Mouse (Mus musculus) embryonic facial prominence, embryonic 12.5 days (tissue): ENCODE data around the gene Fam118b. TPM values are rescaled to one million over a fixed set of nuclear protein-coding genes. Genes with fewer than 3 reads are reported as not detected.

Source experiments
- ATAC-seq: fragments of 200-750 bp; cut with Nextera tagmentation; 2 replicates; pipeline ENCODE4 v1.8.0; 2017; ENCODE audit not compliant: insufficient number of reproducible peaks, insufficient read depth, low FRiP score, low TSS enrichment
- H3K27ac ChIP-seq: fragments of 300-500 bp; sonication (generic); 2 replicates; pipeline ENCODE4 v1.5.1; 2016; ENCODE audit warnings: mild to moderate bottlenecking
- H3K27me3 ChIP-seq: fragments of 300-500 bp; sonication (generic); 2 replicates; pipeline ENCODE4 v1.6.1; 2016; ENCODE audit warnings: mild to moderate bottlenecking, moderate library complexity
- H3K36me3 ChIP-seq: fragments of 300-500 bp; sonication (generic); 2 replicates; pipeline ENCODE4 v1.6.1; 2016; ENCODE audit warnings: mild to moderate bottlenecking
- H3K4me1 ChIP-seq: fragments of 300-500 bp; sonication (generic); 2 replicates; pipeline ENCODE4 v1.6.1; 2016
- H3K4me2 ChIP-seq: fragments of 300-500 bp; sonication (generic); replicated peaks from 2 replicates; pipeline ENCODE4 v1.6.1; 2016; ENCODE audit warnings: mild to moderate bottlenecking, moderate library complexity
- H3K4me3 ChIP-seq: fragments of 300-500 bp; sonication (generic); 2 replicates; pipeline ENCODE4 v1.5.1; 2016; ENCODE audit warnings: mild to moderate bottlenecking
- H3K9ac ChIP-seq: fragments of 300-500 bp; sonication (generic); 2 replicates; pipeline ENCODE4 v1.6.1; 2016; ENCODE audit warnings: mild to moderate bottlenecking, moderate library complexity
- H3K9me3 ChIP-seq: fragments of 300-500 bp; sonication (generic); 2 replicates; pipeline ENCODE4 v1.6.1; 2016; ENCODE audit warnings: mild to moderate bottlenecking, moderate library complexity
- WGBS: fragments of 180-500 bp; shearing (Covaris S2); methylation state at CpG from one replicate; pipeline ENCODE4 v1.1.7; 2016; 5-methylcytosine and 5-hydroxymethylcytosine counted together
- polyA plus RNA-seq: library from polyadenylated mRNA; unstranded; fragments of >200 nt; fragmentation: Nextera tagmentation; extraction: Ambion mirVana; gene quantifications from 2 replicates; pipeline ENCODE4 v1.2.1, GENCODE M21; 2016

Gene Fam118b
- polyA plus RNA-seq, 1 experiment from 2014 or later: 58.5 TPM

GRCm38 (mm10) chr9:35211573-35212511 lies 55.8 kb downstream of the Fam118b start:
- no peak for ATAC-seq
- no peaks in the 10 kb centered on the region for H3K27me3 ChIP-seq
- 0 out of 2 replicates have a peak overlapping the region, but pooled peaks have one; percentile 47 for H3K27ac ChIP-seq
- peaks cover 55% of the 10 kb centered on the region for H3K36me3 ChIP-seq
- H3K4me3 ChIP-seq: peak overlapping the region; percentile 71
- no peaks in the 10 kb centered on the region for H3K9me3 ChIP-seq
- peaks cover 16% of the 10 kb centered on the region; the same call in 1 of the 2 replicates for H3K4me1 ChIP-seq
- H3K9ac ChIP-seq: peak overlapping the region; percentile 80
- peak overlapping the region; percentile 80 for H3K4me2 ChIP-seq
- WGBS: 37% methylated on average over 26 of the region's 26 CpGs

GRCm38 (mm10) chr9:35210542-35211474 lies 56.8 kb downstream of the Fam118b start, which contains the start of gene Foxred1:
Gene Foxred1, minus strand, starts transcription at chr9:35211055.
- peaks cover 57% of the 10 kb centered on the region for H3K36me3 ChIP-seq
- ATAC-seq: peak; percentile 100
- peak within 1 kb of the TSS; percentile 80 for H3K4me2 ChIP-seq
- H3K4me3 ChIP-seq: peak within 1 kb of the TSS; percentile 71
- H3K9ac ChIP-seq: peak within 1 kb of the TSS; percentile 80
- 1% methylated on average over 72 of the region's 72 CpGs for WGBS
- H3K27me3 ChIP-seq: no peaks in the 10 kb centered on the region
- peak within 1 kb of the TSS; percentile 83 for H3K27ac ChIP-seq
- H3K9me3 ChIP-seq: no peaks in the 10 kb centered on the region
- peaks cover 16% of the 10 kb centered on the region; the same call in 1 of the 2 replicates for H3K4me1 ChIP-seq

- no peak overlapping the region for H3K4me3 ChIP-seq
- peaks cover 7% of the 10 kb centered on the region; the same call in 1 of the 2 replicates for H3K4me1 ChIP-seq
- no peaks in the 10 kb centered on the region for H3K27me3 ChIP-seq
- no peaks in the 10 kb centered on the region for H3K9me3 ChIP-seq
- no peak overlapping the region for H3K27ac ChIP-seq
- no peak overlapping the region for H3K4me2 ChIP-seq
- H3K9ac ChIP-seq: no peak overlapping the region
- 95% methylated on average over 2 of the region's 2 CpGs for WGBS
- peaks cover 41% of the 10 kb centered on the region for H3K36me3 ChIP-seq
- ATAC-seq: no peak
Observed at GRCm38 (mm10) chr9:35204421-35204820, 63.2 kb downstream of the Fam118b start.

GRCm38 (mm10) chr9:35203536-35203935 lies 64.1 kb downstream of the Fam118b start:
- Histone ChIP-seq H3K4me2 (no peak overlapping the region), H3K4me1 (peaks cover 7% of the 10 kb centered on the region; the same call in 1 of the 2 replicates), H3K36me3 (peaks cover 41% of the 10 kb centered on the region), H3K27me3 (no peaks in the 10 kb centered on the region), H3K27ac (no peak overlapping the region), H3K9me3 (no peaks in the 10 kb centered on the region), H3K9ac (no peak overlapping the region), H3K4me3 (no peak overlapping the region)
- no peak for ATAC-seq
- WGBS: 70% methylated on average over 3 of the region's 3 CpGs

- Histone ChIP-seq H3K9me3 (no peaks in the 10 kb centered on the region), H3K27ac (no peak overlapping the region), H3K9ac (no peak overlapping the region), H3K4me1 (peaks cover 7% of the 10 kb centered on the region; the same call in 1 of the 2 replicates), H3K4me2 (peak overlapping the region; percentile 73), H3K4me3 (peak overlapping the region; percentile 65), H3K36me3 (peaks cover 13% of the 10 kb centered on the region), H3K27me3 (no peaks in the 10 kb centered on the region)
- 69% methylated on average over 9 of the region's 9 CpGs for WGBS
- no peak for ATAC-seq
Observed at GRCm38 (mm10) chr9:35200529-35201060, 67.0 kb downstream of the Fam118b start.

GRCm38 (mm10) chr9:35199772-35200471 lies 67.7 kb downstream of the Fam118b start, which contains the start of the genes Srpr and Tirap:
Gene Srpr, plus strand, starts transcription at chr9:35200175.
Gene Tirap, minus strand, starts transcription at chr9:35200291.
- Histone ChIP-seq H3K4me3 (peak within 1 kb of the TSS; percentile 65), H3K27ac (peak within 1 kb of the TSS; percentile 46; the same call in 1 of the 2 replicates), H3K27me3 (no peaks in the 10 kb centered on the region), H3K9me3 (no peaks in the 10 kb centered on the region), H3K36me3 (peaks cover 6% of the 10 kb centered on the region), H3K4me2 (peak within 1 kb of the TSS; percentile 73), H3K4me1 (peaks cover 7% of the 10 kb centered on the region; the same call in 1 of the 2 replicates), H3K9ac (peak within 1 kb of the TSS; percentile 78)
- under 1% methylated on average over 44 of the region's 44 CpGs for WGBS
- ATAC-seq: peak; percentile 92

GRCm38 (mm10) chr9:35198945-35199771 lies 68.4 kb downstream of the Fam118b start:
- Histone ChIP-seq H3K27ac (peak overlapping the region; percentile 46; the same call in 1 of the 2 replicates), H3K9ac (peak overlapping the region; percentile 78), H3K36me3 (no peaks in the 10 kb centered on the region), H3K4me3 (peak overlapping the region; percentile 65), H3K9me3 (no peaks in the 10 kb centered on the region), H3K27me3 (no peaks in the 10 kb centered on the region), H3K4me1 (peaks cover 7% of the 10 kb centered on the region; the same call in 1 of the 2 replicates), H3K4me2 (peak overlapping the region; percentile 73)
- peak; percentile 48 for ATAC-seq
- 23% methylated on average over 18 of the region's 18 CpGs for WGBS

- H3K4me2 ChIP-seq: no peak overlapping the region
- 0 out of 2 replicates have a peak overlapping the region, but pooled peaks have one; percentile 4 for H3K9ac ChIP-seq
- WGBS: 79% methylated on average over 10 of the region's 10 CpGs
- H3K27ac ChIP-seq: no peak overlapping the region
- no peak for ATAC-seq
- no peaks in the 10 kb centered on the region for H3K9me3 ChIP-seq
- peaks cover 7% of the 10 kb centered on the region; the same call in 1 of the 2 replicates for H3K4me1 ChIP-seq
- no peaks in the 10 kb centered on the region for H3K36me3 ChIP-seq
- H3K27me3 ChIP-seq: no peaks in the 10 kb centered on the region
- no peak overlapping the region for H3K4me3 ChIP-seq
Observed at GRCm38 (mm10) chr9:35198351-35198750, 69.3 kb downstream of the Fam118b start.

GRCm38 (mm10) chr9:35197625-35198024 lies 70.0 kb downstream of the Fam118b start:
- H3K9ac ChIP-seq: no peak overlapping the region
- H3K4me1 ChIP-seq: peaks cover 7% of the 10 kb centered on the region; the same call in 1 of the 2 replicates
- no peak overlapping the region for H3K27ac ChIP-seq
- no peak overlapping the region for H3K4me3 ChIP-seq
- H3K9me3 ChIP-seq: no peaks in the 10 kb centered on the region
- ATAC-seq: no peak
- WGBS: 91% methylated on average over 3 of the region's 3 CpGs
- H3K27me3 ChIP-seq: no peaks in the 10 kb centered on the region
- H3K4me2 ChIP-seq: no peak overlapping the region
- H3K36me3 ChIP-seq: no peaks in the 10 kb centered on the region

- Histone ChIP-seq H3K36me3 (peaks cover 14% of the 10 kb centered on the region), H3K4me3 (no peak overlapping the region), H3K9ac (no peak overlapping the region), H3K4me2 (no peak overlapping the region), H3K27me3 (no peaks in the 10 kb centered on the region), H3K9me3 (no peaks in the 10 kb centered on the region), H3K27ac (no peak overlapping the region), H3K4me1 (no peaks in the 10 kb centered on the region)
- no peak for ATAC-seq
- WGBS: 90% methylated on average over 3 of the region's 3 CpGs
Observed at GRCm38 (mm10) chr9:35194048-35194447, 73.6 kb downstream of the Fam118b start.
